Mouse (Mus musculus): ENCODE data around the gene Rnf11. TPM values are rescaled to one million over a fixed set of nuclear protein-coding genes. Genes with fewer than 3 reads are reported as not detected.
"Not testable (repeated sequence)": the region's sequence is repeated elsewhere in the genome, so short reads cannot be mapped to it uniquely, and the experiment has no call there.

The Rnf11 gene
- total RNA-seq, 2 experiments from 2014 or later, result 122 to 129 TPM

GRCm38 (mm10) chr4:109419563-109419962 lies 65.0 kb downstream of the Rnf11 start:
- no peak for DNase-seq
- intact Hi-C loops (cut with DNase I), result no loop called here

- no peak for DNase-seq
- intact Hi-C loops (cut with DNase I), result no loop called here
These were observed 65.5 kb downstream of the Rnf11 start for GRCm38 (mm10) chr4:109419017-109419416.

- intact Hi-C loops (cut with DNase I), result no loop called here
- DNase-seq, result no peak
These were observed 66.5 kb downstream of the Rnf11 start for GRCm38 (mm10) chr4:109417998-109418397.

- intact Hi-C loops (cut with DNase I), result no loop called here
- DNase-seq, result no peak
These were observed 72.3 kb downstream of the Rnf11 start for GRCm38 (mm10) chr4:109412233-109412632.

- intact Hi-C loops (cut with DNase I), result no loop called here
- no peak for DNase-seq
These were observed 73.1 kb downstream of the Rnf11 start for GRCm38 (mm10) chr4:109411377-109411967.

- no peak for DNase-seq
- intact Hi-C loops (cut with DNase I), result no loop called here
These were observed 73.7 kb downstream of the Rnf11 start for GRCm38 (mm10) chr4:109410681-109411376.

- no peak for DNase-seq
- intact Hi-C loops (cut with DNase I), result no loop called here
These were observed 76.6 kb downstream of the Rnf11 start for GRCm38 (mm10) chr4:109407701-109408485.

- intact Hi-C loops (cut with DNase I), result no loop called here
- DNase-seq, result no peak
These were observed 77.4 kb downstream of the Rnf11 start for GRCm38 (mm10) chr4:109407176-109407520.

GRCm38 (mm10) chr4:109406486-109407175 lies 77.9 kb downstream of the Rnf11 start, which contains the start of gene Ttc39a:
Gene Ttc39a, plus strand, starts transcription at chr4:109406623.
- intact Hi-C loops (cut with DNase I), result no loop called here
- peak; percentile 19 to 27 for DNase-seq

- peak; percentile 41 to 58 for DNase-seq
- intact Hi-C loops (cut with DNase I), result no loop called here
These were observed 78.5 kb downstream of the Rnf11 start for GRCm38 (mm10) chr4:109406054-109406485.

- DNase-seq, result no peak
- intact Hi-C loops (cut with DNase I), result no loop called here
These were observed 79.1 kb downstream of the Rnf11 start for GRCm38 (mm10) chr4:109405415-109405814.

- intact Hi-C loops (cut with DNase I), result loop anchor here (5.0 kb wide), 1 partner anchor 502 kb away; no protein-coding TSS in a partner anchor
- not testable (repeated sequence) for DNase-seq
These were observed 79.6 kb downstream of the Rnf11 start for GRCm38 (mm10) chr4:109404908-109405307.

- no peak for DNase-seq
- intact Hi-C loops (cut with DNase I), result loop anchor here (5.0 kb wide), 1 partner anchor 506 kb away; no protein-coding TSS in a partner anchor
These were observed 83.3 kb downstream of the Rnf11 start for GRCm38 (mm10) chr4:109401176-109401689.

Other genes with a start within 250 kb of the Rnf11 start
- gene Eps15, start 204.5 kb downstream of the Rnf11 start, total RNA-seq (2021), result 10 to 100 TPM; 64.4 to 65.1 TPM
- under 1 TPM; 0.17 to 0.18 TPM for gene Ttc39a, start 78.1 kb downstream of the Rnf11 start, total RNA-seq (2021)
- not detected for gene 4930522H14Rik, start 46.6 kb upstream of the Rnf11 start, total RNA-seq (2021)
- gene Cdkn2c, start 182.5 kb upstream of the Rnf11 start, total RNA-seq (2021), result 1 to 10 TPM; 8.9 to 9.8 TPM
- gene Faf1, start 191.9 kb upstream of the Rnf11 start, total RNA-seq (2021), result 10 to 100 TPM; 32.3 to 35.6 TPM

All from gastrocnemius, postnatal 36 days (tissue).